Mouse (Mus musculus) brain, embryonic 14.5 days (tissue): ENCODE results near the gene Rbm20.

Source experiments
- CTCF ChIP-seq: fragments of 200-500 bp; IDR thresholded peaks from 2 replicates; pipeline ENCODE4 v1.5.1; 2012; ENCODE audit warnings: inconsistent platforms, mild to moderate bottlenecking, moderate library complexity, borderline replicate concordance; ENCODE audit not compliant: insufficient read depth, insufficient read length; ENCODE audit errors: extremely low read depth
- POLR2A ChIP-seq: fragments of 200-500 bp; IDR thresholded peaks from 2 replicates; pipeline ENCODE4 v1.6.1; 2012; ENCODE audit warnings: mild to moderate bottlenecking, inconsistent platforms, borderline replicate concordance; ENCODE audit not compliant: poor library complexity, insufficient read depth, insufficient read length, severe bottlenecking; ENCODE audit errors: extremely low read depth

DNA sequence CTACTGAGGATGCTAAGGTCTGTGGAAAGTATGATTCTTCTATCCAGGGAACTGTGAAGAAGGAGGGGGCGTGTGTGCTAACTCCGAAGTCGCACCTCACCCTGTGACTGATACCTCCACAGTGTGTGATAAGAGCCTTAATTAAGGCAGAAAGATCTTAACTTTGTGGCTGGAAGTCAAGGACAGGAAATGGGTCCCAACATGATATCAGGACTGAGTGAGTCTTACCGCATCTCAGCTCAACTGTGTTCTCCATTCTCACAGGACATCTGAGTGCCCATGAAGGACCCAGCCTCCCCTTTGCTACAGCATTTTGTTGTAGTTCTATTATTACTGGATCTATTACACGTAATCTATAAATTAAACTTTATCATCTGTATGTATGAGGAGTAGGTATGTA, 19.7 kb upstream of the Rbm20 start:
- TF ChIP-seq POLR2A (no peak), CTCF (no peak)
